Mouse (Mus musculus): Measurements from ENCODE around the gene Smcp.

Smcp gene

DNA sequence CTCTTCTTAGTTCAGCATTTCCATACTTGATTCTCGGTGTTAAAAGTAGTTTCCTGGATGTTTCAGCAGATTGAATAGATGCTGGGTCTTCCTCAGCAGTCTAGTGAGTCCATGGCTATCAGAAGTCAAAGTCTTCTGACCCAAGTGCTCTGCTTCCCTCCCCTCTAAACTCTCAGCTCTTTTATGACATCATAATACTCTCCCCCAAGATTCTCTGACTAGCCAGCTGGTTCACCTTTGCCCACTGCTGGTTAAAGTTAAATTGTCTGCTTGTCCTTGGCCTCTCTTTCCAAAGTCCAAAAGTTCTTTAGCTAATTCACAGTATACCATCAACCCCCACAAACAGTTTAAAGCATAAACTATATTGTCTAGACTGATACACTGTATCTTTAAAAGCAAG, at the start of gene Smcp:
Gene Smcp, minus strand, starts transcription at position 140 of the 400 bp plus-strand sequence.
- no peak for DNase-seq (ENCODE audit: low spot score)

DNA sequence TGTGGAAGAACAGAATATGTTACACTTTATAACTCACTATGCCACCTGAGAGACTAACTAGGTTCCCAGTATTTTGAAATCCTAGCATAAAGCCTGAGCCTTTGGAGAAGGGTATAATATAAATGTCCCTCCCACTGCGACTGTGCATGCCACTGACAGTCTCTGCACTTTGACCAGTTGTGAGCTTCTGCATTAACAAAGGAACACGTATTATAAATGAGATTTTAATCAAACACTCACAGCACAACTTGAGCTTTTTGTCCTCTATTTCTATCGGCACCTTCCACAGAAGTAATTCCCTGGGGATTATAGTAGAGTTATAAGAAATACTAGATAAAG, 49.8 kb upstream of the Smcp start:
- DNase-seq (ENCODE audit: low spot score): no peak

DNA sequence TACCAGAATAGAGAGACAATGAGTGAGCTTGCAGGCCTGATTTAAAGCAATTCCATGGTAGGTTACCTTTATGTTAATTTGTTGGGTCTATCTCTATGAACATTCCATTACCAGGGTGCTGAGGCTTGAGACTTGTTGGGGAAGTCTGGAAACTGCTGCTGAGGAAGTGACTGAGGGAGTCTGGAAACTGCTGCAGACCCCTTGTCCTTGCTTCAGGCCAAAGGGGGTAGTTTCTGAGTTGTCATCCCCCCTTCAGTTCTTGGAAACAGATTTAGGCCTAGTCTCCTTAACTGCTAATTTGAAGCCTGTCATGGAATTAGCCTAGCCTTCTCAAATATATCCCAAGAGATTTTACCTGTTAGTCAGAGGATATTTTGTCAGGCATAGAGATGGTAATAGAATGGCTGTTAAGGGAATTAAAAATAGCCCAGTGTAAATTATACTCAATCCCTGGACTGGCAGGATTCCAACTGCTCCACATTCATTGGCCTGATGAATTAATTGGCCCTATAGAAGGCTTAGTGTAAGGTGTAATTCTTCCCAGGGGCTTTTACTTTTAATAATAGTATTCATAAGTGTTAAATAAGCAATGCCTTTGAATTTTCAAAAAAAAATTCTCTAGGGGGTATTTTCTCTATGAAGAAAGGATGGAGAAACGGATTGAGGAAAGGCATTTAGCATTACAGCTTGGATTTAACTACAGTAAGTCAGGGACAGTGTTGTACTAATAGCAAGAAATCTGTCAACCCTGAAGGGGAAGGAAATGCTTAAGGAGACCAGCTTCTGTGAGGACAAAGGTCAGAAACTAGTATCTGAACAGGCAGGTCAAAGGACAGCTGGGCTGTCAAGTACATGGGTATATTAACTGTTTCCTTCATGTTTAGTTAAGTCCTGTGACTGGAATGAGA, 49.2 kb upstream of the Smcp start:
- DNase-seq (ENCODE audit: low spot score): no peak

DNA sequence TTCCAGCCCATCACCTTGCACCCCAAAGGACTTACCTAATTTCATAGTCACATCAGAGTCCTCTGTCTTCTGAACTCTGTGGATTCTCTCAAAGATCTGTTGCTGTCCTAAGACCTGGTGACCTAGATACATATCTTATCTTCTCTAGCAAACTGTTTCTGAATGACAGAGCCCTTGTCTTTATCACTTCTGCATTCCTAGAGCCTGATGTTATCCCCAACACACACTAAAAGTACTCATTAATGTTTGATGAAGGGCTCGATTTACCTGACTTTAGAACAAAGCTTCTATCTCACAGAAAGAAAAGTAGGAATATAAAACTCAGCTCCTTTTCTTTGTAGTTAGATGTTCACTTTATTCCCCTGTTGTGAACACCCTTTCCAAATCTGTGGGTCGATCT, 32.8 kb upstream of the Smcp start, which contains the start of gene Lce6a:
Gene Lce6a, minus strand, starts transcription at position 101 of the 400 bp plus-strand sequence.
- no peak for DNase-seq (ENCODE audit: low spot score)

DNA sequence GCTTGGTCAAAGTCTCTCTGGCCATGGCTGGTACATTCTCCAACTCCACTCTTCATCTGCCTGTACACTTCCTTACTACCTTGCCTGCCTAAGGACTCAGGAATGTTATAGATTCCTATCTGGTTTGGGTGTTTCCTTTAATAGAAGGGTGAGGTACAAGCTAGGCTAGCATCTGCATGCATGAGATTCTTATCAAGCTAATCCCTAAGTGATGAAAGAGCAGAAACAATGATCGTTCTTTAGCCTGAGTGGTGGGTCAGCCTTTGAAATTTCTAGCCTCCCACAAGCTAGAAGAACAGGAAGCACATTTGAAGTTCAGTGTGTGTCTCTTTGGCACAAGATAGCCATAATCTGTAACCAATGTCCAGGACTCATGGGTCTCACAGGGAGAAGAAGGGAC, 21.0 kb upstream of the Smcp start:
- DNase-seq (ENCODE audit: low spot score): no peak

DNA sequence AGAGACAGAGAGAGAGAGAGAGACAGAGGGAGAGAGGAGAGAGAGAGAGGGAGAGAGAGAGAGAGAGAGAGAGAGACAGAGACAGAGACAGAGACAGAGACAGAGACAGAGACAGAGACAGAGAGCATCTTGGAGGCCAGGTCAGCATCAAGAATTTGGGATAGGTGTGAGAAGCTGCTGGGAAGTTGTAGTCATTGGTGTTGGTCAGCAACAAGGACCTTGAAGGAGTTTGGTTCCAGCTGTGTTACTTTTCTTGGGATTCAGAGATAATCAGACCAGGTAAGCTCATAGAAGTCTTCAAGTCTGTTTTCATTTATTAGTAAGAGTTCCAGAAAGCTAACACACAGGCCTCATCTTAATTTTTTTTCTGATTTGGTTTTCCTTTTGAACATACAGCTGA, 18.6 kb upstream of the Smcp start, which contains the start of gene 2210017I01Rik:
Gene 2210017I01Rik, minus strand, starts transcription at position 101 of the 400 bp plus-strand sequence.
- DNase-seq (ENCODE audit: low spot score): no peak

DNA sequence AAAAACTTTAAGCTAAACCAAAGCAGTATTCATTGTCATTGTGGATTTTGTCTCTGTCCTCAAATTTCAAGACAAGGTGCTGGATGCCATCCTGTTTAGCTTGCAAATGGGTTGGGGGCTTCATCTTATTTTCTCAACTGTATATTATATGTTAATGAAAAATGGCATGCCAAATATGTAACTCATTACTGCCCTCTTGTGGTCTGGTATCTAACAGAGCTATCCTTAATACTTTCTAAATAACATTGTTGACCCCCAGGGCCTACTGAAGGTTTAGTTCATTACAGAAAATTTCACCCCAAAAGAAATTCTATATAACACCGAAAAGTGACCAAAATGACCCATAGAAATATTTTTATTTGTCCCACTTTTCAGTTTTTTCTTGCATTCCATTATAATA, 13.4 kb upstream of the Smcp start:
- no peak for DNase-seq (ENCODE audit: low spot score)

DNA sequence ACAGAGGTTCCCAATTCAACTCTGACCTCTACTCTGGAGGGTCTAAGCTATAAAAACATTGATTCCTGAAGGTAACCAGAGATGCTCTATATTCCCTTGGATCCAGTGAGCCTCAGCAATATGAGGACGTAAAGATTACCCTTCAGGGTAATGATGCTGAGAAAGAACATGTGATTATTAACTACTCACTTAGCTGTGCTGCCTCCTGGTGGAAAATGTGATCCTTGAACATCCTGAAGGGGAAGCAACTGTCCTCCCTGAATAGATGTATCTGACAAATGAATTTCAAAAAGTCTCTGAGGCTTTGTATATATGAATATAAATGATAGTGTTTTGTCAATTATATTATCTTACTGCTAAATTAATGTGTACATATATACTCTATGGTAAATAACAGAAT, 11.7 kb upstream of the Smcp start:
- DNase-seq (ENCODE audit: low spot score): no peak

DNA sequence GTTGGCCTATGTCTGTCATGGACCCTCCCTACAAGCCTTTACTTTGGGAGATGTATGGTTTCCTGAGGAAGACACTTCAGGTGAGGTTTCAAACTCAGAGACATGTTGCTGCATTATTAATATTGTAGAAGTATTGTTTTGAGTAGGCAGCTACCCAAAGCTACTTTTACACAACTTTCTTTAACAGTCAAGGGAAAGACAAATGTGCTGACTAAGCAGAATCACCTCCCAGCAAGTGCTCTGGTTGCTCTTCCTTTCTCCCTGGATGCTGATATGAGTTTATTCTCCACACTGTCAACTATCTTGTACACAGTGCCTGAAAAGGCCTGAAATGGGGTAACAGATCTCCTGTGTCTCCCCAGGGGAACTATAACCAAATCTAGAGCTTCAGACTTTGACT, 11.2 kb upstream of the Smcp start:
- DNase-seq (ENCODE audit: low spot score): no peak

DNA sequence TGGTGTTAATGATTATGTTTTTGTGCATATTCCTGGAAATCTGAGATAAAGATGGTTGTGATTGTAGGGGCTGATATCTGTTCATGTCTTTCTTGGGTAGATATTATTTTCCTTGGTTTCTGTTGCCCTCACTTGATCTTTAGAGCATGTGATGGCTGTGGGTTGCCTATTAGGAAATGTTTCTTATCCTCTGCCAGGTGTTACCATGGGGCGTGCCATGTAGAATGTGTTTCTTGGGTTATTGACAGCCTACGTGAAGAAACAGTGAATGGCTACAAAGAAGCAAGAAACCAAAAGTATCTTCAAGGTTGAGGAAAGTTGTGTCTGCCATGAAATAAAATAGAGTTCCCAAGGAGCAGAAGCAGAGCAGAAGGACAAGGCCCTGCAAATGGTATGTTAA, 9.6 kb upstream of the Smcp start:
- no peak for DNase-seq (ENCODE audit: low spot score)

DNA sequence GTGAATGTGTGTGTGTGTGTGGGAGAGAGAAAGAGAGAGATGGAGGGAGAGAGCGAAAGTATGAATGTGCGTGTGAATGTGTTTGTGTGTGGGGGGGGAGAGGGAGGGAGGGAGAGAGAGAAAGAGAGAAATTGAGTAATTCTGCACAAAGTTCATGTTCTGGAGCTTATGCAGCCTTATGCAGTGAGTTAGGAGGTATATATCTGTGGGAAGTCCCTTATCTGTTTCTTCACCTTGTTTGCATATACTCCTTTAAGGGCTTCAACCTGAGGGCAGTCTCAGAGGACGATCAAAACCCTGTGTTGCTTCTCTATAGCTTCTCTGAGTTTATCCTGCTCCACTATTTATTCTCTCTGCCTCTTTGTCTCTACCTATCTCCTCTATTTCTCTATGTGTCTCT, 1.6 kb downstream of the Smcp start:
- no peak for DNase-seq (ENCODE audit: low spot score)

DNA sequence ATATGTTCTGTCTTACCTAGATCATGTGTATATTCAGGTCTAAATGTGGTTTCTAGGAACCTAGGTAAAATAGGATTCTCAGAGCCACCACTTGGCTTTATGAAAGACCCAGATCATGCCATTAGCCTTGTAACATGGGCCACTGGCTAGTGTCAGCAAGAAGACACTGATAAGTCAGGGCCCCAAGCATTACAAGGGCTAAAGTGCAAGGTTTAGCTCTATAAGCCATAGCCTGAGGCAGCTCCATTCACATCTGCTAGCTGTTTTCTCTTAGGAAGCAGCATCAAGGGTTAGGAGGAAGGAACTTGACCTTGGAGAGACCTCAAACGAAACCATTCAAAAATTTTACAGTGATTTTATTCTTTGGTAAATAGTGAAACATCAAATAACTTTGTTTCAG, 3.7 kb downstream of the Smcp start:
- no peak for DNase-seq (ENCODE audit: low spot score)

DNA sequence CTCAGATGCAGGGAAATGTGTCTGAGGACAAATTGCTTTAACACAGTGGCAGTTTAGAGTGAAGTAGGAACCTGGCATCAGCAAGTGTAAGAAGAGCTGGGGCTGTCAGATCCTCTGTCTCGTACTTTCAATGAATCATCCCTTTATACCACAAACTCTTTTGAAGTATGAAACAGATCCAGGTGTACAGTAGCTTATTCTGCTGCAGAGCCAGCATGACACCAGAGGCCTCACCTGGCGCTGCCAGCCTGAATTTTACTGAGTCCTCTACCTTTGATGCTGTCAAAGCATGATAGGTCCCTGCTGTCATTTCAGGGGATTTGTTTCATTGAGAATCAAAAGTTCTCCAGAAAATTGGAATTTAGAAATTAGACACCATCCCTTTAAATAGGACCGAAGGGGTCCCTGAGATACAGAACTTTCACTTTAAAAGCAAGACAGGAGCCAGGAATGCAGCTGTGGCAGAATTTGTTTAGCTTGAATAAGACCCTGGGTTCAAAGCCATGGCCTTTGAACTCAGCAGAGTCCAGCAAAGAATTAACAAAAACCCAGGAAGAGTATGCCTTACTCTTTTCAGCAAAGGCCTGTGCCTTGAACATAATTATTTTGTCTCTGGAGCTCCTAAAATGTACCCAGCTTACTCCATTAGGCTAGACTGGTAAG, 5.5 kb downstream of the Smcp start:
- no peak for DNase-seq (ENCODE audit: low spot score)

DNA sequence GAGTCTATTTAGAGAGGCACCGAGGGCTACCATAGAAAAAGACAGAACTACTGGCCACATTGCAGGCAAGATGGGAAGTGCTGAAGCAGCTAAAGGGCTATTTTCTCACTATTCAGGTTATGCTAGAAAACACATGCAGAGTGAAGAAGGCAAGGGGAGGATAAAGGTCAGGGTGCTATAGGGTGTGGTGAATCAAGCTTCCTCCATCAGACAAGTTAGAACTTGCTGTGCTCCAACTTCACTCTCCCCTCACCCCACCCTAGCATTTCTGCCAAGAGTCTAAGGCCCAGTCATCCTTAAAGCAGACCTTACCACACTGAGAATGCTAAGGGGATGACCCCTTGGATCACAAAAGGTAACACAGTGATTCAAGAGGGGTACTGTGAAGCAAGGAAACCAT, 9.3 kb downstream of the Smcp start:
- no peak for DNase-seq (ENCODE audit: low spot score)

DNA sequence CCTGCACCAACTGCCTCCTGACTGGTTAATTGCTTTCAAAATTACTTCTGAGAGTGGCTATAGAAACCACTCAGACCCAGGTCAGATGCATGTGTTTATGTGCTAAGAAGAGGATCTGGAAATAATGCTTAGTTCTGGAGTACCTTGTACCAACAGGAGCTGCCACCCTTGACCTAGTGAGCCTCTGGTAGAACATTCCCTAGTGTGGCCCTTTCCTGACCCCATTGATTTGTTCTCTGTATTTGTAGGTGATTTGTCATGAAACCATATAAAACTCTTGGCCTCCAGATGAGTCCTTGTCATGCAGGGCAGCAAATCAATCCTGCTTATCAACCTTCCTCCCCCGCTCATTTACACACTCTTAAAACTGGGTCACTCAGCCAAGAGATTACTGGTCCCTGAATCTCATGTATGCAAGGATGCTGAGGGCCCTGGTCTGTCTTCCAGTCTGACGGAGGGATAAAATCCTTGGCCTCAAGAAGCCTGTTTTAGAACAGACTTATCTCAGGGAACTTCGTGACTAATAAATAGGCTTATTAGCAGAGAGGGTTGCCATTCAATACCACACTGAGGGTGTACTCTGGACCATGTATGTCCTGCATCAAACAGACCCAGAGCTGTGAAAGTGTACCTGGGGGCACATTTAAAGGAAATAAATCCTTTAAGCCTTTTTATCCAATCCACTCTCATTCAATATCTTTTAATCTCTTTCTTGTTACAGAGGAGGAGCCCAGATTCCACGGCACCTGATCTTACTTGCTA, 10.0 kb downstream of the Smcp start:
- DNase-seq (ENCODE audit: low spot score): no peak

DNA sequence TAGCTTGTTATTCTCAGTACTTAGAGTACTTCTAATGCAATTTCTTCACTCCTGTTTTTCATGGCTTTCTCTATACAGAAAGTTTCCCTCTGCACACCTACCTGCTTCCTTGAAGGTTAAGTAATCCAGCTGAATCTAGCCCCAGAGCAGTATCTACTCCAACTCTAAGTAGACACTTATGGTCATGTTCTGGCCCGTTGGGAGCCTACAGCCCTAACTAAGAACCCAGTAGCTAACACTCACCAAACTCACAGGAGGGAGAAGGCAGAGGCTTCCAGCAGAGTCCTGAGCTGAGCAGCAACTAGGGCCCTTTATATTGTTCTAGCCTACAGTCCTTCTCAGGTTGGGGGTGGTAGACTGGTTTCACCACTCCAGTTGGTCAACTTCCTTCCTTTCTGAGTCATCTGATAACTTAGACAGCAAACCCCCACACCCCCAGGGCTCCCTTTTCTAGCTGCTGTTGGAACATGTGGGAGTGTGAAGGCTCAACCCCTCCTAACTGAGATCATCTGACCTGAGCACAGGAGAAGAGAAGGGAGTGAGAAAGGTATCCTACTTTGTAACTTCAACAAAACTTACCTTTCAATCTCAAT, 15.3 kb downstream of the Smcp start, which contains the start of gene Ivl:
Gene Ivl, minus strand, starts transcription at position 287 of the 593 bp plus-strand sequence.
- DNase-seq (ENCODE audit: low spot score): no peak

DNA sequence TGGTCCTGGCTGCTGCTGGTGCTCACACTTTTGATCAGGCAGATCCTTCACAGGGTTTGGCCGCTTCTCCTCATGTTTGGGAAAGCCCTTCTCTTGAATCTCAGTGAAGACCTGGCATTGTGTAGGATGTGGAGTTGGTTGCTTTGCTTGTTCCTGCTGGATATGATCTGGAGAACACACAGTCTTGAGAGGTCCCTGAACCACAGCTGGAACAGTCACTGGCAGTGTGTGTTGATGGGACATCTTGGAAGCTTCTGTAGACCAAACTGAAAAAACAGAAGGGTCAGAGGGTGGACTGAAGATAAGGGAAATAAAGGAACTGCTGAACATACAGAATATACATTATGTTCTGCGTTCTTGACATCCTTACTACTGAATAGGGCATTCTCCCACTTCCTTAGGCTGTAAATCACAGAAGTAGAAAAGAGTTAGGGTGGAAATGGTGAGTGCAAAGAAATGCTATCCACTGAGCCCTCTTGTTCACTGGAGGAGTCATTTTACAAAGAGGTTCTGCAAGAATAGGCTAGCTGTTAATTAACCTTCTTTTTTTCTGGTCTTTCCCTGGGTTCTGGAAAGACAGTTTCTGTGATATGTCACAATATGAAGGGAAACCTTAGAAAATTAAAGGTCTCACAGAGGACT, 16.2 kb downstream of the Smcp start:
- no peak for DNase-seq (ENCODE audit: low spot score)

DNA sequence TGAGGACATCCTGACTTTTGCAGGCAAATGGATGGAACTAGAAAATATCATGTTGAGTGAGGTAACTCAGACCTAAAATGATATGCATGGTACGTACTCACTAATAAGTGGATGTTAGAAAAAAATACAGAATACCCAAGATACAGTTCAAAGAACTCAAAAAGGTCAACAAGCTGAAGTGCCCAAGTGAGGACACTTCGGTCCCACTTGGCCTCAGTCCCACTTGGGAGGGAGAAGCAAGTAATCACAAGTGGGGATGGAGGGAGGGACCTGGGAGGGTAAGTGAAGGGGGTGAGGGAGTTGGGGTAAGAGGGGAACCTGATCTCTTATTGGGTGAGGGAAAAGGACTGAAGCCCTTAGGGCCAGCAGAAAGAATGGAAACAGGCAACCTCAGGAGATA, 20.0 kb downstream of the Smcp start:
- DNase-seq (ENCODE audit: low spot score): no peak

DNA sequence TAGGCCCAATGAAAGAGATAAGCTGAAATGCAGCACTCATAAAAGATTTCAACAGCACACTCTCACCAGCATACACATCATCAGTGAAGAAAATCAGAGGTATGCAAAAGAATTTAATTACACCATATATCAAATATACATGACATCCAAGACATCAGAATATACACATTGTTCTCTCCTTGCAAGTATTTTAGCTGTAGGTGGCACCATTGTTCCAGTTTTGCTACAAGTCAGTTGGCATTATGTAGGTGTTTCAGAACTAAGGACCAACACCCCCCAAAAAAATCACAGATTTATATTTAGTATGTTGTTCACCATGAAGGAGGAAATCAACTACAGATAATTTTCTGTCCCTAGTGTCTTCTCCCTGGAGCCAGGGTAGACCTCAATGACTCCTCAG, 23.4 kb downstream of the Smcp start:
- no peak for DNase-seq (ENCODE audit: low spot score)

DNA sequence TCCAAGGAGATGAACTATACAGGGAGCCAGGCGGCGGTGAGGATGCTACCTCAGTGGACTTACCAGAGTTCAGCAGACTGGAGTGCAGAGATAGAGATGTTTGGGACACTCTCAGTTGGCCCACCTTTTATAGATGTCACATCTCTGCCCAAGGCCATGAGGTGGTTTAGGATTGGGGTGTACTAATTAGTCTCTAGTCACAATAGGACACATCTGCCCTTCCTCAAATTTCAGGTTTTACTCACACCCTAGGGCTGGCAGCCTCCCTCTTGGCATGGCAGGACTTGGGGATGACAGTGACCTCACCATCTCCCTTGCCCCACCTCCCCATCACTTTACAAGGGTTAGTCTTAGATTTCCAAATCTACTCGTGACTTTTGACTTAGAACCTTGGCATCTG, 54.4 kb downstream of the Smcp start, which contains the start of gene 2310046K23Rik:
Gene 2310046K23Rik, minus strand, starts transcription at position 101 of the 400 bp plus-strand sequence.
- DNase-seq (ENCODE audit: low spot score): no peak

Data from urinary bladder, postnatal 10 days (tissue).